13 mouse cellular contexts compared by ENCODE assay signal in genomic region chr10:83910649-83911370, GRCm38 (mm10).
"Had no signal": no experiment of that assay in that cellular context is flagged by ENCODE, and none has a peak within 500 bp of the region (broad histone marks: within the 10 kb centered on the region; RNA-seq: fewer than 3 reads in every experiment).

No protein-coding gene starts in this region.

- DNase-seq: kidney, adult 11 months; kidney, adult 8-10 months; kidney, postnatal 10 days; kidney, postnatal 36 days; layer of hippocampus, postnatal 36 days; left cerebral cortex, postnatal 4 days; liver, embryonic 13.5 days; lung, adult 2 months; lung, postnatal 14 days; lung, postnatal 4 days; midbrain, embryonic 14.5 days; thymus, adult 18-20 months; thymus, postnatal 36 days had no signal
